In genomic region chr11:43575376-43576151, GRCm38 (mm10) we compare ENCODE assay signal across 9 mouse cellular contexts. TPM values are rescaled to one million over a fixed set of nuclear protein-coding genes. Genes with fewer than 3 reads are reported as not detected.
DNase-seq lines count a peak whose midpoint lies in the region; ATAC-seq and TF ChIP-seq lines count a peak whose summit lies in the region.
"Had no signal": no experiment of that assay in that cellular context is flagged by ENCODE, and none has a peak within 500 bp of the region (broad histone marks: within the 10 kb centered on the region; RNA-seq: fewer than 3 reads in every experiment).

No protein-coding gene starts in this region.

- H3K9me3 ChIP-seq in heart, embryonic 14.5 days (ENCODE audit: control insufficient read depth, low read length): no peaks in the 10 kb centered on the region
- H3K9me3 ChIP-seq in forebrain, embryonic 10.5 days: no peaks in the 10 kb centered on the region
- no peaks in the 10 kb centered on the region for H3K9me3 ChIP-seq in limb, embryonic 12.5 days
- no peaks in the 10 kb centered on the region for H3K9me3 ChIP-seq in neural tube, embryonic 11.5 days (ENCODE audit: control insufficient read depth, low read length)

- H3K4me1 ChIP-seq in heart, embryonic 14.5 days (ENCODE audit: control insufficient read depth in 2 of 2, insufficient read depth in 2 of 2, low read length in 2 of 2): peaks cover 20 to 30% of the 10 kb centered on the region in 2 experiments
- H3K4me1 ChIP-seq in forebrain, embryonic 10.5 days: peaks cover 60% of the 10 kb centered on the region
- H3K4me1 ChIP-seq in limb, embryonic 12.5 days (replicated peaks): peaks cover 13% of the 10 kb centered on the region
- peaks cover 14% of the 10 kb centered on the region; the same call in 1 of the 2 replicates for H3K4me1 ChIP-seq in neural tube, embryonic 11.5 days (ENCODE audit: control insufficient read depth, insufficient read depth, low read length)

- no peaks in the 10 kb centered on the region for H3K27me3 ChIP-seq in heart, embryonic 14.5 days (ENCODE audit: control insufficient read depth, insufficient read depth, low read length)
- 0 out of 2 replicates have a peak, but pooled peaks cover 5% of the 10 kb centered on the region for H3K27me3 ChIP-seq in forebrain, embryonic 10.5 days (ENCODE audit: poor library complexity, severe bottlenecking)
- no peaks in the 10 kb centered on the region for H3K27me3 ChIP-seq in limb, embryonic 12.5 days
- H3K27me3 ChIP-seq in neural tube, embryonic 11.5 days (ENCODE audit: control insufficient read depth, insufficient read depth, low read length): no peaks in the 10 kb centered on the region

- peak overlapping the region; percentile 16; the same call in 1 of the 2 replicates for H3K4me2 ChIP-seq in heart, embryonic 14.5 days (ENCODE audit: low read length)
- H3K4me2 ChIP-seq in limb, embryonic 12.5 days: peak overlapping the region; percentile 2; the same call in 1 of the 2 replicates
- peak overlapping the region; percentile 0; the same call in 1 of the 2 replicates for H3K4me2 ChIP-seq in neural tube, embryonic 11.5 days (ENCODE audit: low read depth)

- no peak overlapping the region for H3K4me3 ChIP-seq in heart, embryonic 14.5 days (ENCODE audit: control insufficient read depth in 1 of 2, insufficient read depth in 1 of 2, low read depth in 1 of 2, low read length in 2 of 2)
- H3K4me3 ChIP-seq in forebrain, embryonic 10.5 days: peak overlapping the region; percentile 39
- H3K4me3 ChIP-seq in limb, embryonic 12.5 days (replicated peaks): no peak overlapping the region
- no peak overlapping the region for H3K4me3 ChIP-seq in neural tube, embryonic 11.5 days (ENCODE audit: low read depth, low read length)
- no peak overlapping the region for H3K4me3 ChIP-seq in layer of hippocampus, adult 2 months
- no peak overlapping the region for H3K4me3 ChIP-seq in left cerebral cortex, adult 2 months

- no peak for TF ChIP-seq CTCF in layer of hippocampus, adult 2 months (conservative IDR thresholded peaks at IDR 0.05)
- no peak for TF ChIP-seq CTCF in left cerebral cortex, adult 2 months (IDR thresholded peaks at IDR 0.05)

- 20% methylated on average over 9 of the region's 9 CpGs for WGBS in heart, embryonic 14.5 days
- WGBS in forebrain, embryonic 10.5 days: 1% methylated on average over 9 of the region's 9 CpGs
- WGBS in limb, embryonic 12.5 days: 18% methylated on average over 9 of the region's 9 CpGs
- WGBS in neural tube, embryonic 11.5 days: 16% methylated on average over 9 of the region's 9 CpGs

- ATAC-seq in heart, embryonic 14.5 days (ENCODE audit: insufficient number of reproducible peaks, insufficient read depth, low FRiP score, low read depth): peak; percentile 27; the same call in 1 of the 2 replicates
- ATAC-seq in limb, embryonic 12.5 days (ENCODE audit: insufficient number of reproducible peaks, insufficient read depth, low FRiP score, low TSS enrichment, low read depth): peak; percentile 67; the same call in 1 of the 2 replicates
- ATAC-seq in neural tube, embryonic 11.5 days (ENCODE audit: insufficient read depth, low FRiP score, low TSS enrichment): peak; percentile 77

- intact Hi-C loops in left cerebral cortex, adult 2 months (cut with DNase I): no loop called here

- H3K9ac ChIP-seq in heart, embryonic 14.5 days (ENCODE audit: low read length): peak overlapping the region; percentile 59; the same call in 1 of the 2 replicates
- 0 out of 2 replicates have a peak overlapping the region, but pooled peaks have one; percentile 27 for H3K9ac ChIP-seq in limb, embryonic 12.5 days (replicated peaks)
- peak overlapping the region; percentile 39 for H3K9ac ChIP-seq in neural tube, embryonic 11.5 days (ENCODE audit: low read length)

- H3K36me3 ChIP-seq in heart, embryonic 14.5 days (ENCODE audit: control insufficient read depth, insufficient read depth, low read length): peaks cover 29% of the 10 kb centered on the region
- peaks cover 52% of the 10 kb centered on the region for H3K36me3 ChIP-seq in forebrain, embryonic 10.5 days (replicated peaks)
- H3K36me3 ChIP-seq in limb, embryonic 12.5 days: peaks cover 26% of the 10 kb centered on the region
- H3K36me3 ChIP-seq in neural tube, embryonic 11.5 days (ENCODE audit: control insufficient read depth, insufficient read depth, low read length): peaks cover 6% of the 10 kb centered on the region

- peak overlapping the region; percentile 67 to 75 for H3K27ac ChIP-seq in heart, embryonic 14.5 days (replicated peaks in 1 of 2; ENCODE audit: control insufficient read depth in 1 of 2, insufficient read depth in 1 of 2, low read depth in 2 of 2, low read length in 2 of 2)
- H3K27ac ChIP-seq in forebrain, embryonic 10.5 days: peak overlapping the region; percentile 89
- peak overlapping the region; percentile 73 for H3K27ac ChIP-seq in limb, embryonic 12.5 days
- H3K27ac ChIP-seq in neural tube, embryonic 11.5 days (ENCODE audit: low read depth, low read length): peak overlapping the region; percentile 86
- no peak overlapping the region for H3K27ac ChIP-seq in layer of hippocampus, adult 2 months
- no peak overlapping the region for H3K27ac ChIP-seq in left cerebral cortex, adult 2 months

- DNase-seq in heart, adult 11 months: no peak
- DNase-seq in forebrain, embryonic 10.5 days (ENCODE audit: extremely low spot score, low spot score): peak; percentile 68
- peak; percentile 60 for DNase-seq in neural tube, embryonic 11.5 days (ENCODE audit: low spot score)
- no peak for DNase-seq in layer of hippocampus, adult 2 months (ENCODE audit: low spot score in 2 of 2)
- DNase-seq in adrenal gland, adult (ENCODE audit: inconsistent age in 2 of 2, low spot score in 1 of 2): no peak
- no peak for DNase-seq in left cerebral cortex, adult 2 months (ENCODE audit: extremely low spot score in 1 of 2, low spot score in 2 of 2)

RNA-seq across cellular contexts. Expression of gene 4933415A04Rik, which starts 11.3 kb away (rescaled TPM):
- polyA plus RNA-seq in heart, embryonic 14.5 days (2014; fragmentation: Nextera tagmentation; extraction: Ambion mirVana): 5.3 and 5.7 TPM in 2 replicates
- polyA plus RNA-seq in forebrain, embryonic 10.5 days (2016; fragmentation: Nextera tagmentation; extraction: Ambion mirVana): 10.7 and 11.2 TPM in 2 replicates
- polyA plus RNA-seq in limb, embryonic 12.5 days (2016; fragmentation: Nextera tagmentation; extraction: Ambion mirVana): 4.6 and 6.3 TPM in 2 replicates
- 10.2 and 12.5 TPM in 2 replicates for polyA plus RNA-seq in neural tube, embryonic 11.5 days (2014; fragmentation: Nextera tagmentation; extraction: Ambion mirVana)
- total RNA-seq in layer of hippocampus, adult 2 months (2021): 1 to 10 TPM; 1.9 to 2.4 TPM
- total RNA-seq in left cerebral cortex, adult 2 months (2021): under 1 TPM; 0.61 to 0.77 TPM

RNA-seq across cellular contexts. Expression of gene Fabp6, which starts 25.8 kb away (rescaled TPM):
- polyA plus RNA-seq in heart, embryonic 14.5 days (2014; fragmentation: Nextera tagmentation; extraction: Ambion mirVana): not detected in 2 replicates
- polyA plus RNA-seq in forebrain, embryonic 10.5 days (2016; fragmentation: Nextera tagmentation; extraction: Ambion mirVana): not detected in 2 replicates
- not detected in 2 replicates for polyA plus RNA-seq in limb, embryonic 12.5 days (2016; fragmentation: Nextera tagmentation; extraction: Ambion mirVana)
- polyA plus RNA-seq in neural tube, embryonic 11.5 days (2014; fragmentation: Nextera tagmentation; extraction: Ambion mirVana): not detected in 2 replicates
- total RNA-seq in layer of hippocampus, adult 2 months (2021): not detected
- total RNA-seq in left cerebral cortex, adult 2 months (2021): not detected
- total RNA-seq: left cerebral cortex, adult 18-20 months had no signal

RNA-seq across cellular contexts. Expression of gene Ccnjl, which starts 47.0 kb away (rescaled TPM):
- polyA plus RNA-seq in heart, embryonic 14.5 days (2014; fragmentation: Nextera tagmentation; extraction: Ambion mirVana): 20.3 and 21.1 TPM in 2 replicates
- polyA plus RNA-seq in forebrain, embryonic 10.5 days (2016; fragmentation: Nextera tagmentation; extraction: Ambion mirVana): 34.8 and 36.9 TPM in 2 replicates
- polyA plus RNA-seq in limb, embryonic 12.5 days (2016; fragmentation: Nextera tagmentation; extraction: Ambion mirVana): 22.6 and 23.3 TPM in 2 replicates
- 44.0 and 45.2 TPM in 2 replicates for polyA plus RNA-seq in neural tube, embryonic 11.5 days (2014; fragmentation: Nextera tagmentation; extraction: Ambion mirVana)
- 10 to 100 TPM; 10.8 to 15.5 TPM for total RNA-seq in layer of hippocampus, adult 2 months (2021)
- total RNA-seq in left cerebral cortex, adult 2 months (2021): 1 to 10 TPM; 3.8 to 4.6 TPM

Comparison
In these comparisons a context has a peak if more than half of its experiments do, and no peak if none do; other contexts are left out.
1. ATAC-seq: peak in every context shown above with its lines; median percentile 77 in neural tube, embryonic 11.5 days; 67 in limb, embryonic 12.5 days; 27 in heart, embryonic 14.5 days.
2. H3K27ac ChIP-seq: peak in heart, embryonic 14.5 days (2 of 2), forebrain, embryonic 10.5 days (single experiment), limb, embryonic 12.5 days (single experiment) and neural tube, embryonic 11.5 days (single experiment); none in layer of hippocampus, adult 2 months (single experiment) and left cerebral cortex, adult 2 months (single experiment).
3. DNase-seq: peak in forebrain, embryonic 10.5 days (single experiment) and neural tube, embryonic 11.5 days (single experiment); none in heart, adult 11 months (single experiment), layer of hippocampus, adult 2 months (0 of 2), adrenal gland, adult (0 of 2) and left cerebral cortex, adult 2 months (0 of 2).
4. Peak in every context shown above with its lines, with median percentiles within 50 percentile points of each other: H3K4me2 ChIP-seq and H3K9ac ChIP-seq.